Mouse (Mus musculus) MEL (cell line): Measurements from ENCODE around the gene Zfp296. TPM values are rescaled to one million over a fixed set of nuclear protein-coding genes. Genes with fewer than 3 reads are reported as not detected.

Experiments
- DNase-seq: peaks from one replicate; pipeline ENCODE4 v3.0.0; 2011; ENCODE audit warnings: low read depth, low spot score
- H3K27ac ChIP-seq: 2 replicates; pipeline ENCODE4 v1.5.1; 2012; ENCODE audit warnings: low read depth, mild to moderate bottlenecking, control low read depth, low read length, moderate library complexity; ENCODE audit not compliant: control insufficient read depth
- H3K27me3 ChIP-seq, 2 experiments: fragments of 150-350 bp in 1 of 2; sonication (generic) in 1 of 2; 2 replicates each; pipeline ENCODE4 v1.6.1; 2012; ENCODE audit warnings: low read length in 2 of 2, mild to moderate bottlenecking in 2 of 2, improper control_type of control experiment in 1 of 2, moderate library complexity in 1 of 2; ENCODE audit not compliant: insufficient read depth in 2 of 2, control insufficient read depth in 1 of 2
- H3K36me3 ChIP-seq, 2 experiments: 2 replicates each; pipeline ENCODE4 v1.6.1; 2012 to 2014; ENCODE audit warnings: low read length in 2 of 2, improper control_type of control experiment in 1 of 2, inconsistent platforms in 1 of 2, mild to moderate bottlenecking in 1 of 2; ENCODE audit not compliant: insufficient read depth in 2 of 2, control insufficient read depth in 1 of 2
- H3K4me1 ChIP-seq, 2 experiments: fragments of 150-350 bp in 1 of 2; sonication (generic) in 1 of 2; 2 replicates each; pipeline ENCODE4 v1.6.1; 2012; ENCODE audit warnings: low read length in 2 of 2, improper control_type of control experiment in 1 of 2, mild to moderate bottlenecking in 1 of 2; ENCODE audit not compliant: insufficient read depth in 2 of 2, control insufficient read depth in 1 of 2
- H3K4me3 ChIP-seq, 2 experiments: fragments of 150-350 bp in 1 of 2; sonication (generic) in 1 of 2; 2 replicates each; pipeline ENCODE4 v1.5.1; 2012; ENCODE audit warnings: low read depth in 2 of 2, low read length in 2 of 2, mild to moderate bottlenecking in 2 of 2, moderate library complexity in 2 of 2, control low read depth in 1 of 2, improper control_type of control experiment in 1 of 2; ENCODE audit not compliant: control insufficient read depth in 1 of 2, insufficient read depth in 1 of 2
- H3K79me2 ChIP-seq: 2 replicates; pipeline ENCODE4 v1.6.1; 2012; ENCODE audit warnings: mild to moderate bottlenecking, low read length, moderate library complexity; ENCODE audit not compliant: control insufficient read depth, poor library complexity, insufficient read depth
- H3K9ac ChIP-seq: 2 replicates; pipeline ENCODE4 v1.6.1; 2012; ENCODE audit warnings: low read depth, mild to moderate bottlenecking, control low read depth, low read length, moderate library complexity; ENCODE audit not compliant: control insufficient read depth, poor library complexity, severe bottlenecking
- H3K9me3 ChIP-seq: fragments of 150-350 bp; sonication (generic); replicated peaks from 2 replicates; pipeline ENCODE4 v1.6.1; 2012; ENCODE audit warnings: mild to moderate bottlenecking, low read length, improper control_type of control experiment, moderate library complexity; ENCODE audit not compliant: insufficient read depth
- CHD1 ChIP-seq: IDR thresholded peaks from 2 replicates; pipeline ENCODE4 v1.6.1; 2012; ENCODE audit warnings: low read depth, mild to moderate bottlenecking, inconsistent platforms, low read length, improper control_type of control experiment
- CHD2 ChIP-seq: IDR thresholded peaks from 2 replicates; pipeline ENCODE4 v1.6.1; 2011; ENCODE audit warnings: low read length, improper control_type of control experiment
- E2F4 ChIP-seq: IDR thresholded peaks from 2 replicates; pipeline ENCODE4 v1.6.1; 2011; ENCODE audit warnings: low read depth, low read length, improper control_type of control experiment, borderline replicate concordance
- EP300 ChIP-seq, 2 experiments: IDR thresholded peaks; 2 replicates each; pipeline ENCODE4 v1.6.1; 2011; ENCODE audit warnings: improper control_type of control experiment in 2 of 2, low read length in 2 of 2, low read depth in 1 of 2, mild to moderate bottlenecking in 1 of 2
- ETS1 ChIP-seq: IDR thresholded peaks from 2 replicates; pipeline ENCODE4 v1.6.1; 2012; ENCODE audit warnings: low read depth, mild to moderate bottlenecking, inconsistent platforms, low read length, improper control_type of control experiment, moderate library complexity
- HCFC1 ChIP-seq: IDR thresholded peaks from 2 replicates; pipeline ENCODE4 v1.6.1; 2012; ENCODE audit warnings: low read depth, mild to moderate bottlenecking, inconsistent platforms, low read length, improper control_type of control experiment, moderate library complexity
- JUND ChIP-seq: IDR thresholded peaks from 2 replicates; pipeline ENCODE4 v1.6.1; 2011; ENCODE audit warnings: low read depth, mild to moderate bottlenecking, improper control_type of control experiment, low read length
- KAT2A ChIP-seq: conservative IDR thresholded peaks from 2 replicates; pipeline ENCODE4 v1.6.1; 2012; ENCODE audit warnings: low read depth, low read length, improper control_type of control experiment, inconsistent platforms
- MAFK ChIP-seq: IDR thresholded peaks from 2 replicates; pipeline ENCODE4 v1.6.1; 2011; ENCODE audit warnings: low read depth, mild to moderate bottlenecking, low read length, improper control_type of control experiment, borderline replicate concordance
- MAX ChIP-seq: IDR thresholded peaks from 2 replicates; pipeline ENCODE4 v1.6.1; 2011; ENCODE audit warnings: low read length, improper control_type of control experiment
- MAZ ChIP-seq: IDR thresholded peaks from 2 replicates; pipeline ENCODE4 v1.6.1; 2012; ENCODE audit warnings: low read depth, mild to moderate bottlenecking, inconsistent platforms, low read length, improper control_type of control experiment
- MEF2A ChIP-seq: IDR thresholded peaks from 2 replicates; pipeline ENCODE4 v1.6.1; 2014; ENCODE audit warnings: low read depth, mild to moderate bottlenecking, inconsistent platforms, low read length, improper control_type of control experiment; ENCODE audit not compliant: poor library complexity, insufficient replicate concordance, severe bottlenecking; ENCODE audit errors: extremely low read depth
- MYB ChIP-seq: IDR thresholded peaks from 2 replicates; pipeline ENCODE4 v1.6.1; 2011; ENCODE audit warnings: mild to moderate bottlenecking, low read depth, low read length, improper control_type of control experiment
- MYC ChIP-seq: IDR thresholded peaks from 2 replicates; pipeline ENCODE4 v1.6.1; 2011; ENCODE audit warnings: low read depth, mild to moderate bottlenecking, low read length, improper control_type of control experiment, moderate library complexity
- NELFE ChIP-seq: IDR thresholded peaks from 2 replicates; pipeline ENCODE4 v1.6.1; 2011; ENCODE audit warnings: low read depth, low read length, improper control_type of control experiment
- NRF1 ChIP-seq: IDR thresholded peaks from 2 replicates; pipeline ENCODE4 v1.6.1; 2014; ENCODE audit warnings: low read depth, mild to moderate bottlenecking, inconsistent platforms, low read length, improper control_type of control experiment, moderate library complexity; ENCODE audit not compliant: poor library complexity, insufficient read depth, severe bottlenecking
- POLR2A ChIP-seq, 2 experiments: IDR thresholded peaks; 2 replicates each; pipeline ENCODE4 v1.6.1; 2011 to 2012; ENCODE audit warnings: low read length in 2 of 2, mild to moderate bottlenecking in 2 of 2, control low read depth in 1 of 2, improper control_type of control experiment in 1 of 2, low read depth in 1 of 2, moderate library complexity in 1 of 2; ENCODE audit not compliant: control insufficient read depth in 1 of 2, insufficient read depth in 1 of 2, poor library complexity in 1 of 2
- POLR2AphosphoS2 ChIP-seq: IDR thresholded peaks from 2 replicates; pipeline ENCODE4 v1.6.1; 2011; ENCODE audit warnings: low read length, improper control_type of control experiment
- POLR2AphosphoS5 ChIP-seq: IDR thresholded peaks from 2 replicates; pipeline ENCODE4 v1.6.1; 2012; ENCODE audit warnings: low read depth, borderline replicate concordance, mild to moderate bottlenecking, inconsistent platforms, low read length, moderate library complexity, mixed read lengths
- SIN3A ChIP-seq: IDR thresholded peaks from 2 replicates; pipeline ENCODE4 v1.6.1; 2012; ENCODE audit warnings: low read length, improper control_type of control experiment, inconsistent platforms
- SMC3 ChIP-seq: IDR thresholded peaks from 2 replicates; pipeline ENCODE4 v1.6.1; 2011; ENCODE audit warnings: low read depth, low read length, improper control_type of control experiment
- TAL1 ChIP-seq: IDR thresholded peaks from 2 replicates; pipeline ENCODE4 v1.6.1; 2012; ENCODE audit warnings: mild to moderate bottlenecking, inconsistent platforms, low read length, moderate library complexity, mixed read lengths
- TBP ChIP-seq: IDR thresholded peaks from 2 replicates; pipeline ENCODE4 v1.8.0; 2011; ENCODE audit warnings: low read depth, low read length, improper control_type of control experiment
- TCF12 ChIP-seq: IDR thresholded peaks from 2 replicates; pipeline ENCODE4 v1.6.1; 2014; ENCODE audit warnings: low read depth, mild to moderate bottlenecking, inconsistent platforms, low read length, improper control_type of control experiment, moderate library complexity
- USF1 ChIP-seq: IDR thresholded peaks from 2 replicates; pipeline ENCODE4 v1.6.1; 2014; ENCODE audit warnings: low read depth, mild to moderate bottlenecking, inconsistent platforms, low read length, improper control_type of control experiment, moderate library complexity
- ZKSCAN1 ChIP-seq: IDR thresholded peaks from 2 replicates; pipeline ENCODE4 v1.6.1; 2012; ENCODE audit warnings: low read depth, mild to moderate bottlenecking, inconsistent platforms, low read length, improper control_type of control experiment, moderate library complexity
- ZNF384 ChIP-seq: IDR thresholded peaks from 2 replicates; pipeline ENCODE4 v1.6.1; 2012; ENCODE audit warnings: low read depth, mild to moderate bottlenecking, inconsistent platforms, low read length, improper control_type of control experiment
- polyA plus RNA-seq, 2 experiments: library from polyadenylated mRNA; stranded (reverse) in 1 of 2; unstranded in 1 of 2; fragments of >175 nt in 1 of 2; fragments of >200 nt in 1 of 2; gene quantifications; 2 replicates each; pipeline versions ENCODE4 v1.2.1 to v1.2.4; 2012; ENCODE audit warnings: low replicate concordance in 2 of 2, low read depth in 1 of 2; ENCODE audit not compliant: insufficient read length in 2 of 2, insufficient read depth in 1 of 2, missing spikeins in 1 of 2
- total RNA-seq: library from RNA; depleted of rRNA; stranded (reverse); fragments of 300-350 nt; gene quantifications from 2 replicates; pipeline ENCODE4 v1.2.3, GENCODE M21; 2012

Zfp296 gene
- total and polyA plus RNA-seq, 3 experiments: 3.3 to 7.8 TPM; not detected in 1

- Histone ChIP-seq H3K36me3 (peaks cover 0 to 9% of the 10 kb centered on the region in 2 experiments; a peak in 2 of 4 replicates), H3K79me2 (peaks cover 8% of the 10 kb centered on the region; the same call in 1 of the 2 replicates), H3K4me1 (peaks cover 2 to 9% of the 10 kb centered on the region in 2 experiments; a peak in 3 of 4 replicates), H3K9ac (peak overlapping the region; percentile 75), H3K4me3 (peak overlapping the region; percentile 66), H3K27me3 (no peaks in the 10 kb centered on the region), H3K9me3 (no peaks in the 10 kb centered on the region), H3K27ac (peak overlapping the region; percentile 26)
- peak; percentile 83 for DNase-seq
- TF ChIP-seq POLR2AphosphoS5 (no peak), SMC3 (no peak), NELFE (no peak; the same call in none of the 2 replicates), ETS1 (no peak), E2F4 (no peak), MYB (no peak), SIN3A (0 out of 2 replicates have a peak, but pooled peaks have one; percentile 10), POLR2AphosphoS2 (no peak), ZNF384 (no peak), ZKSCAN1 (no peak), HCFC1 (no peak), POLR2A (IDR thresholded peaks at IDR 0.05; ENCODE audit: control insufficient read depth in 1 of 2, insufficient read depth in 1 of 2, low read depth in 1 of 2, low read length in 2 of 2, poor library complexity in 1 of 2) (peak; percentile 2 to 64; a peak in 1 of 4 replicates), MYC (no peak), TBP (peak; percentile 50; the same call in 1 of the 2 replicates), CHD2 (no peak), MAFK (no peak)
Observed at GRCm38 (mm10) chr7:19577877-19578414, 859 bp downstream of the Zfp296 start.

DNA sequence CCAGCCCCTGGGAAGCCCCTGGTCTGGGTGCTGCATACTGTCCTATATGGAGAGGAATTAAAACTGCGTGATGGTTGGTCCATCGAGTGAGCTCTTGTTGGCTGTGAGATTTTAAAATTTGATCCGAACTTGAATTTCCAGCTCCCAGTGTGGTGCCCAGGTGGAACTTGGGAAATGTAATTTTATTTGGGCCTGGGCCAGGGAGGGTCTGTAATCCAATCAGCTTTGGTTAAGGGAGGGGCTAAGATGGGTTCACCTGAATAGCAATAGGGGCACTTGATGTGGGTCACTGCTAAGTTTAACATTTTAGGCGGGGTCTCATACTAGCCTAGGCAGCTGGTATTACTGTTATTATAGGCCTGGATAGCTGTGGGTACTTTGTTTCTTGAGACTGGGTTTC, 1.3 kb downstream of the Zfp296 start:
- peaks cover 5% of the 10 kb centered on the region; the same call in 1 of the 2 replicates for H3K79me2 ChIP-seq
- no peak for DNase-seq
- TF ChIP-seq E2F4 (no peak), SIN3A (no peak), SMC3 (no peak), MAX (no peak), TCF12 (no peak), JUND (no peak), MEF2A (no peak), TBP (no peak), KAT2A (no peak), MYB (no peak), MAZ (no peak), ZNF384 (no peak), EP300 (IDR thresholded peaks at IDR 0.05; ENCODE audit: low read depth in 1 of 2, low read length in 2 of 2) (no peak), MYC (no peak), NRF1 (no peak), TAL1 (no peak), USF1 (no peak), CHD1 (no peak)
- TF ChIP-seq, all 39 proteins: peak for 0
- peaks cover 2 to 9% of the 10 kb centered on the region in 2 experiments; a peak in 3 of 4 replicates for H3K4me1 ChIP-seq
- H3K9me3 ChIP-seq: no peaks in the 10 kb centered on the region
- peak overlapping the region; percentile 75 for H3K9ac ChIP-seq
- H3K27ac ChIP-seq: 0 out of 2 replicates have a peak overlapping the region, but pooled peaks have one; percentile 15
- no peaks in the 10 kb centered on the region for H3K27me3 ChIP-seq
- H3K4me3 ChIP-seq: peak overlapping the region; percentile 66
- peaks cover 0 to 9% of the 10 kb centered on the region in 2 experiments; a peak in 2 of 4 replicates for H3K36me3 ChIP-seq
